Mouse (Mus musculus) neural tube, embryonic 14.5 days (tissue): ENCODE measurements around the gene Psmb7. TPM values are rescaled to one million over a fixed set of nuclear protein-coding genes. Genes with fewer than 3 reads are reported as not detected.
A peak's percentile ranks its signal among the peaks of the same experiment; 100 is the strongest.

Experiments
- ATAC-seq: fragments of 200-750 bp; cut with Nextera tagmentation; 2 replicates; pipeline ENCODE4 v1.8.0; 2017; ENCODE audit warnings: low read depth, mild to moderate bottlenecking, moderate TSS enrichment, moderate library complexity
- H3K27ac ChIP-seq: fragments of 300-500 bp; sonication (generic); 2 replicates; pipeline ENCODE4 v1.5.1; 2014; ENCODE audit warnings: low read depth, mild to moderate bottlenecking, control low read depth, low read length, moderate library complexity, mixed read lengths
- H3K27me3 ChIP-seq: fragments of 300-500 bp; sonication (generic); 2 replicates; pipeline ENCODE4 v1.6.1; 2014; ENCODE audit warnings: low read length; ENCODE audit not compliant: control insufficient read depth, insufficient read depth
- H3K36me3 ChIP-seq: fragments of 300-500 bp; sonication (generic); 2 replicates; pipeline ENCODE4 v1.6.1; 2014; ENCODE audit warnings: low read length, mixed read lengths; ENCODE audit not compliant: control insufficient read depth, insufficient read depth
- H3K4me1 ChIP-seq: fragments of 300-500 bp; sonication (generic); 2 replicates; pipeline ENCODE4 v1.6.1; 2014; ENCODE audit warnings: low read length; ENCODE audit not compliant: control insufficient read depth, insufficient read depth
- H3K4me2 ChIP-seq: fragments of 300-500 bp; sonication (generic); 2 replicates; pipeline ENCODE4 v1.6.1; 2014; ENCODE audit warnings: mild to moderate bottlenecking, low read depth, low read length, control low read depth
- H3K4me3 ChIP-seq: fragments of 300-500 bp; sonication (generic); 2 replicates; pipeline ENCODE4 v1.5.1; 2014; ENCODE audit warnings: low read depth, low read length, control low read depth, mixed read lengths
- H3K9ac ChIP-seq: fragments of 300-500 bp; sonication (generic); replicated peaks from 2 replicates; pipeline ENCODE4 v1.6.1; 2014; ENCODE audit warnings: low read depth, mild to moderate bottlenecking, control low read depth, low read length, mixed read lengths
- H3K9me3 ChIP-seq: fragments of 300-500 bp; sonication (generic); 2 replicates; pipeline ENCODE4 v1.6.1; 2016; ENCODE audit warnings: low read length; ENCODE audit not compliant: control insufficient read depth
- WGBS: fragments of 180-500 bp; shearing (Covaris S2); extraction: QIAGEN DNeasy Blood & Tissue Kit; methylation state at CpG from one replicate; pipeline ENCODE4 v1.1.7; 2014; 5-methylcytosine and 5-hydroxymethylcytosine counted together
- polyA plus RNA-seq: library from polyadenylated mRNA; unstranded; fragments of >200 nt; fragmentation: Nextera tagmentation; extraction: Ambion mirVana; gene quantifications from 2 replicates; pipeline ENCODE4 v1.2.1, GENCODE M21; 2014

The Psmb7 gene
- polyA plus RNA-seq, 1 experiment from 2014 or later: 282 TPM

- no peaks in the 10 kb centered on the region for H3K9me3 ChIP-seq
- no peaks in the 10 kb centered on the region for H3K27me3 ChIP-seq
- no peak overlapping the region for H3K4me3 ChIP-seq
- no peak overlapping the region for H3K4me2 ChIP-seq
- H3K27ac ChIP-seq: no peak overlapping the region
- peaks cover 13% of the 10 kb centered on the region for H3K4me1 ChIP-seq
- H3K9ac ChIP-seq: no peak overlapping the region
- H3K36me3 ChIP-seq: no peaks in the 10 kb centered on the region
- WGBS: 86% methylated on average over 2 of the region's 2 CpGs
- ATAC-seq: no peak
Observed at GRCm38 (mm10) chr2:38610161-38610560, 33.7 kb downstream of the Psmb7 start.

- peaks cover 8% of the 10 kb centered on the region; the same call in 1 of the 2 replicates for H3K4me1 ChIP-seq
- no peaks in the 10 kb centered on the region for H3K9me3 ChIP-seq
- 34% methylated on average over 11 of the region's 11 CpGs for WGBS
- no peak overlapping the region for H3K4me2 ChIP-seq
- ATAC-seq: peak; percentile 66; the same call in 1 of the 2 replicates
- no peaks in the 10 kb centered on the region for H3K27me3 ChIP-seq
- no peak overlapping the region for H3K4me3 ChIP-seq
- H3K9ac ChIP-seq: no peak overlapping the region
- peak overlapping the region; percentile 24; the same call in 1 of the 2 replicates for H3K27ac ChIP-seq
- no peaks in the 10 kb centered on the region for H3K36me3 ChIP-seq
Observed at GRCm38 (mm10) chr2:38609310-38609709, 34.6 kb downstream of the Psmb7 start.

DNA sequence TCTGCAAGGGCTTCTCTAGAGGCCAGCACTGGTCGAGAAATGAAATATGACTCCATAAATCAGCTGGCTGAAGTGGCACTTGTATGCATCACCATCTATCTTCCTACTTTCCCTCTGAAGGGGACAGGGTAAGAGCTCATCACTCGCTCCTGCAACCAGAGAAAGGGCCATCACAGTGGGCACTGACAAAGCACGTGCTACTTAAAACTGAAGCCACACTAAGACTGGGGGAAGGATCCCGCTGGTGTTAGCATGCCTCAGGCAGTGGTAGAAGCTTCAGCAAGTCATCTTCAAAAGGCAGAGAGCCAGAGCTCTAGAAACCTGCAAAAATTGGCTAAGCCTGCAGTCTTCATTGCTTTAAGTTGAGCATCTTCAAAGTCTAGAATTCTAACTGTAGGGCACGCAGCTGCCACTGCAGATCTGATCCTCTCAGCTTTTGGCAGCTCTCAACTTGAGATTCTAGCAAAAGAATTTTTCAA lies 35.0 kb downstream of the Psmb7 start:
- WGBS: 52% methylated on average over 5 of the region's 5 CpGs
- Histone ChIP-seq H3K9ac (no peak overlapping the region), H3K27me3 (no peaks in the 10 kb centered on the region), H3K4me3 (no peak overlapping the region), H3K4me1 (peaks cover 8% of the 10 kb centered on the region; the same call in 1 of the 2 replicates), H3K4me2 (no peak overlapping the region), H3K9me3 (no peaks in the 10 kb centered on the region), H3K27ac (peak overlapping the region; percentile 24; the same call in 1 of the 2 replicates), H3K36me3 (no peaks in the 10 kb centered on the region)
- peak; percentile 69; the same call in 1 of the 2 replicates for ATAC-seq

DNA sequence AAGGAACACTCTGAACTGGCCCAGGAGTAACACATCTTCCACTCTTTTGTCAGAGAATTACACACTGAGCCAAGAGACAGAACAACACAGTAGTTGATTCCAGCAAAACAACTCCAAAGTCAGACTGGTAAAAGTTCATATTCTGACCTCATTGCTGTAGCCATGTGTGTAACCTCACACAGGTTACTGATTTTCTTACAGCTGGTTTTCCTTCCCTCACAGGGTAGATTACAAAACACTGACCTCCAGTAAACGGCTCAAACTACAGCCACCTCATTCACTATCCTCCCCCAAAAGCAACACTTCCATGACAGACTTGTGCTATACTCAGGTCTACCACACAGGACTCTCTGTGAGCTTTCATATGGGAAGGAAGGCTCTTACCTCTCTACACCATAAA lies 36.2 kb downstream of the Psmb7 start:
- Histone ChIP-seq H3K27ac (no peak overlapping the region), H3K36me3 (no peaks in the 10 kb centered on the region), H3K4me3 (no peak overlapping the region), H3K9me3 (no peaks in the 10 kb centered on the region), H3K4me1 (peaks cover 8% of the 10 kb centered on the region; the same call in 1 of the 2 replicates), H3K9ac (no peak overlapping the region), H3K4me2 (no peak overlapping the region), H3K27me3 (no peaks in the 10 kb centered on the region)
- WGBS: 93% methylated on average over 1 of the region's 1 CpGs
- no peak for ATAC-seq

GRCm38 (mm10) chr2:38600842-38601241 lies 43.0 kb downstream of the Psmb7 start:
- no peak overlapping the region for H3K4me2 ChIP-seq
- no peaks in the 10 kb centered on the region for H3K27me3 ChIP-seq
- no peaks in the 10 kb centered on the region for H3K36me3 ChIP-seq
- peaks cover 4% of the 10 kb centered on the region for H3K4me1 ChIP-seq
- no peaks in the 10 kb centered on the region for H3K9me3 ChIP-seq
- no peak overlapping the region for H3K9ac ChIP-seq
- no peak for ATAC-seq
- H3K4me3 ChIP-seq: no peak overlapping the region
- H3K27ac ChIP-seq: no peak overlapping the region

GRCm38 (mm10) chr2:38598395-38598794 lies 45.5 kb downstream of the Psmb7 start:
- peaks cover 17% of the 10 kb centered on the region for H3K4me1 ChIP-seq

DNA sequence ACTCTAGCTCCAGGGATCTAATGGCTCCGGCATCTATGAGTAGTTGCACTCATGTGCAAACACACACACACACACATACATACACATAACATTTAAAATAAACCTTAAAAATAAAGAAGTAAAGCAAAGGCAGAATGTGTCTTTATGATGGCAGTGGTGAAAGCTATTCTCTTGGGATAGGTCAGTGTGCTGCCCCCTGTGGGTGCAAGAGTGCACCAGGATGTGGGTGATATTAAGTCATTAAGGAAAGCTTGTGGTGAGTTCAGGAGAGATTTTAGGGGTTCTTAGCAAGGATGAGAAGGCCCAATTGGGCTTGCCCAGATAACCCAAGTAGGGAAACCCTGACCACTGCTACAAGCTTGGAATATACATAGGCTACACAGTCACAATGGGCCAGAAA lies 46.0 kb downstream of the Psmb7 start:
- Histone ChIP-seq H3K27ac (no peak overlapping the region), H3K27me3 (no peaks in the 10 kb centered on the region), H3K9me3 (no peaks in the 10 kb centered on the region), H3K4me2 (no peak overlapping the region), H3K9ac (no peak overlapping the region), H3K4me1 (peaks cover 17% of the 10 kb centered on the region), H3K36me3 (no peaks in the 10 kb centered on the region), H3K4me3 (no peak overlapping the region)
- WGBS: 100% methylated on average over 1 of the region's 1 CpGs
- no peak for ATAC-seq

More at GRCm38 (mm10) chr2:38598395-38598794, 45.5 kb downstream of the Psmb7 start:
- no peak overlapping the region for H3K4me2 ChIP-seq
- H3K27ac ChIP-seq: no peak overlapping the region
- ATAC-seq: no peak
- 83% methylated on average over 2 of the region's 2 CpGs for WGBS
- no peaks in the 10 kb centered on the region for H3K36me3 ChIP-seq
- no peaks in the 10 kb centered on the region for H3K27me3 ChIP-seq
- no peak overlapping the region for H3K4me3 ChIP-seq
- H3K9ac ChIP-seq: no peak overlapping the region
- no peaks in the 10 kb centered on the region for H3K9me3 ChIP-seq

DNA sequence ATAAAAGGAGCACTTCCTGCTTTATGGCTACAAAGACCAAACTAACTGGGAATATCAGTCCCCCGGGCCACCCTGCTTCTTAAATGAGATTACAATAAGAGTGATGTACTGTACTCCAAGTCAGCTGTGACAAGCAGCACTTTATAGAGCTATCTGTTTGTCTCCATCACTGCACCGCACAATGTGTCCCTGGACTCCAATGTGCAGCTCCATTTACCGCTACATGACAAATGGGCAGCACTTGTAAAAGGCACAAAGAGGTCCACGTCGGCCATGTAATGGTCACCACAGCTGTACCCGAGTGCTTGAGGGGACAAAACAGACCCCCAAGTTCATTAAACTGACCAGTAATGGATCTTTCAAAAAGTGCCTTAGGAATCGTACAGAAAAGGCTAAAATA lies 49.0 kb downstream of the Psmb7 start:
- H3K27ac ChIP-seq: no peak overlapping the region

DNA sequence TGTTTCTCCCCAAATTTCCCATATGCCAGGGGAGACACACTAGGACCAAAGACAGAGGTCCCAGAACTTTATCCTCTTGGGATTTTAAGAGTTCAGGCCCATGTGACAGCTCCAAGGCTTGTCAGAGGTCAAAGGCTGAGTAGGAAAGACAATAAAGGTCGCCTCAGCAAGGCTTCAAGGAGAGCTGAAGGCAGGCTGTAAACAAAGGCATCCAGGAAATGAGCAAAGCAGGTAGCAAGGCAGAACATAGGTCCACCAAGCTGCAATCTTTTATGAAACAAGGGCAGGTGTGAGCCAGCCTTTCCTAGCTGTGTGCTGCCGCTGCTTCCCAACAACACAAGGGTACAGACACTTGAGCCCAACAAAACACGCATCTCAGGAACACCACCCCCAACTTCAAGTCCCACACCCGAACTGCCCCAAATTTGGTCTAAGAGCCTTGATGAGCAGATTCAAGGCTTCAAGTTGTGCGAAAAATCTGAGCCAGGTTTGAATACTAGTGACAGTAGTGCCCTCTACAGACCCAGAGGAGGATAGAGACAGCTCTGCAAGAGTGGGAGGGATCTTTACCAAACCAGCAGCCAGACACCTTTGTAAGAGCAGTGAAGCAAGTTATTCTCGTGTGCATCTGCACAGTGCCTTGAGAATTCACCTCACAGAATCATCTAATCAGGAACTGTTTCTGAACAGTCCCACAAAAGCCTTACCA lies 52.0 kb downstream of the Psmb7 start:
- no peaks in the 10 kb centered on the region for H3K9me3 ChIP-seq
- H3K4me1 ChIP-seq: peaks cover 17% of the 10 kb centered on the region
- 71% methylated on average over 6 of the region's 6 CpGs for WGBS
- H3K36me3 ChIP-seq: peaks cover 5% of the 10 kb centered on the region; the same call in 1 of the 2 replicates
- no peak overlapping the region for H3K27ac ChIP-seq
- no peak overlapping the region for H3K9ac ChIP-seq
- no peak overlapping the region for H3K4me3 ChIP-seq
- H3K27me3 ChIP-seq: no peaks in the 10 kb centered on the region
- H3K4me2 ChIP-seq: no peak overlapping the region
- peak; percentile 60; the same call in 1 of the 2 replicates for ATAC-seq

More for the DNA sequence above, 49.0 kb downstream of the Psmb7 start:
- no peaks in the 10 kb centered on the region for H3K27me3 ChIP-seq
- no peak overlapping the region for H3K9ac ChIP-seq
- no peak overlapping the region for H3K4me3 ChIP-seq
- 13% methylated on average over 7 of the region's 7 CpGs for WGBS
- no peaks in the 10 kb centered on the region for H3K36me3 ChIP-seq
- peaks cover 17% of the 10 kb centered on the region for H3K4me1 ChIP-seq
- H3K4me2 ChIP-seq: no peak overlapping the region
- H3K9me3 ChIP-seq: no peaks in the 10 kb centered on the region
- peak; percentile 81 for ATAC-seq
